Mouse (Mus musculus) hindbrain, embryonic 13.5 days (tissue): ENCODE data around the gene Bid. TPM values are rescaled to one million over a fixed set of nuclear protein-coding genes. Genes with fewer than 3 reads are reported as not detected.

Experiments used
- ATAC-seq: fragments of 200-750 bp; cut with Nextera tagmentation; 2 replicates; pipeline ENCODE4 v1.8.0; 2017; ENCODE audit warnings: moderate TSS enrichment; ENCODE audit not compliant: low FRiP score
- H3K27ac ChIP-seq: fragments of 300-500 bp; sonication (generic); 2 replicates; pipeline ENCODE4 v1.5.1; 2015; ENCODE audit warnings: inconsistent platforms, mild to moderate bottlenecking, moderate library complexity
- H3K27me3 ChIP-seq: fragments of 300-500 bp; sonication (generic); 2 replicates; pipeline ENCODE4 v1.6.1; 2015; ENCODE audit warnings: mild to moderate bottlenecking, inconsistent platforms
- H3K36me3 ChIP-seq: fragments of 300-500 bp; sonication (generic); 2 replicates; pipeline ENCODE4 v1.6.1; 2015; ENCODE audit warnings: mild to moderate bottlenecking, inconsistent platforms
- H3K4me1 ChIP-seq: fragments of 300-500 bp; sonication (generic); replicated peaks from 2 replicates; pipeline ENCODE4 v1.6.1; 2015; ENCODE audit warnings: inconsistent platforms
- H3K4me2 ChIP-seq: fragments of 300-500 bp; sonication (generic); 2 replicates; pipeline ENCODE4 v1.6.1; 2015; ENCODE audit warnings: inconsistent platforms, mild to moderate bottlenecking, moderate library complexity
- H3K4me3 ChIP-seq: fragments of 300-500 bp; sonication (generic); 2 replicates; pipeline ENCODE4 v1.5.1; 2015; ENCODE audit warnings: mild to moderate bottlenecking, inconsistent platforms
- H3K9ac ChIP-seq: fragments of 300-500 bp; sonication (generic); 2 replicates; pipeline ENCODE4 v1.6.1; 2015; ENCODE audit warnings: mild to moderate bottlenecking, inconsistent platforms
- H3K9me3 ChIP-seq: fragments of 300-500 bp; sonication (generic); 2 replicates; pipeline ENCODE4 v1.6.1; 2016; ENCODE audit warnings: inconsistent platforms
- WGBS: fragments of 180-500 bp; shearing (Covaris S2); methylation state at CpG from one replicate; pipeline ENCODE4 v1.1.7; 2015; 5-methylcytosine and 5-hydroxymethylcytosine counted together
- polyA plus RNA-seq: library from polyadenylated mRNA; unstranded; fragments of >200 nt; fragmentation: Nextera tagmentation; extraction: Ambion mirVana; gene quantifications from 2 replicates; pipeline ENCODE4 v1.2.1, GENCODE M21; 2015

Gene Bid
- polyA plus RNA-seq, 1 experiment from 2014 or later: 30.5 TPM

GRCm38 (mm10) chr6:120943551-120943950, 26.9 kb upstream of the Bid start:
- Histone ChIP-seq H3K36me3 (peaks cover 55% of the 10 kb centered on the region), H3K4me2 (no peak overlapping the region), H3K9me3 (no peaks in the 10 kb centered on the region), H3K4me1 (no peaks in the 10 kb centered on the region), H3K4me3 (no peak overlapping the region), H3K27ac (no peak overlapping the region), H3K9ac (no peak overlapping the region), H3K27me3 (no peaks in the 10 kb centered on the region)
- ATAC-seq: no peak
- 87% methylated on average over 10 of the region's 10 CpGs for WGBS

- no peak overlapping the region for H3K27ac ChIP-seq
- H3K9ac ChIP-seq: no peak overlapping the region
- H3K4me3 ChIP-seq: no peak overlapping the region
- H3K36me3 ChIP-seq: peaks cover 50% of the 10 kb centered on the region
- no peaks in the 10 kb centered on the region for H3K27me3 ChIP-seq
- H3K4me2 ChIP-seq: no peak overlapping the region
- no peaks in the 10 kb centered on the region for H3K9me3 ChIP-seq
- whole genome bisulfite sequencing: 74% methylated on average over 2 of the region's 2 CpGs
- no peaks in the 10 kb centered on the region for H3K4me1 ChIP-seq
- no peak for ATAC-seq
Observed at GRCm38 (mm10) chr6:120943079-120943478, 26.4 kb upstream of the Bid start.

GRCm38 (mm10) chr6:120941575-120941974, 24.9 kb upstream of the Bid start:
- Histone ChIP-seq H3K9me3 (no peaks in the 10 kb centered on the region), H3K4me1 (no peaks in the 10 kb centered on the region), H3K4me3 (no peak overlapping the region), H3K36me3 (peaks cover 39% of the 10 kb centered on the region), H3K27ac (no peak overlapping the region), H3K27me3 (no peaks in the 10 kb centered on the region), H3K4me2 (no peak overlapping the region), H3K9ac (no peak overlapping the region)
- ATAC-seq: no peak
- 95% methylated on average over 13 of the region's 13 CpGs for WGBS

DNA sequence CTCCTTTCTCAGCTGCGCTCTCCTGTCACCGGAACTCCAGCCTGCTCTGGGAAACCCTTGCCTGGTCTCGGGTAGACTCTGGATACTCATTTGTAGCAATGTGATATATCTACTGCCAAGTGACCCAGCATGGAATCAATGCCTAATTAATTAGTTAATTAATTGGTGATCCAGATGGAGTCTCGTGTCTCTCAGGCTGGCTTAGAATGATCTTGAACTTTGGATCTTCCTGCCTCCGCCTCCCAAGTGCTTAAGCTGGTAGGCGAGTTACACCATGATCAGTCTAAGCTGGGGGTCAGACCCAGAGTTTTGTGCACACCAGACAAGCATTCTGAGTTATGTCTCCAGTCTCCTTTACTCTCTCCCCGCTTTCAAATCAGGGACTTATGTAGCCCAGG, 24.4 kb upstream of the Bid start:
- Histone ChIP-seq H3K4me1 (no peaks in the 10 kb centered on the region), H3K36me3 (peaks cover 35% of the 10 kb centered on the region), H3K27ac (no peak overlapping the region), H3K4me3 (no peak overlapping the region), H3K27me3 (no peaks in the 10 kb centered on the region), H3K9ac (0 out of 2 replicates have a peak overlapping the region, but pooled peaks have one; percentile 8), H3K4me2 (no peak overlapping the region), H3K9me3 (no peaks in the 10 kb centered on the region)
- 82% methylated on average over 7 of the region's 7 CpGs for WGBS
- ATAC-seq: no peak

DNA sequence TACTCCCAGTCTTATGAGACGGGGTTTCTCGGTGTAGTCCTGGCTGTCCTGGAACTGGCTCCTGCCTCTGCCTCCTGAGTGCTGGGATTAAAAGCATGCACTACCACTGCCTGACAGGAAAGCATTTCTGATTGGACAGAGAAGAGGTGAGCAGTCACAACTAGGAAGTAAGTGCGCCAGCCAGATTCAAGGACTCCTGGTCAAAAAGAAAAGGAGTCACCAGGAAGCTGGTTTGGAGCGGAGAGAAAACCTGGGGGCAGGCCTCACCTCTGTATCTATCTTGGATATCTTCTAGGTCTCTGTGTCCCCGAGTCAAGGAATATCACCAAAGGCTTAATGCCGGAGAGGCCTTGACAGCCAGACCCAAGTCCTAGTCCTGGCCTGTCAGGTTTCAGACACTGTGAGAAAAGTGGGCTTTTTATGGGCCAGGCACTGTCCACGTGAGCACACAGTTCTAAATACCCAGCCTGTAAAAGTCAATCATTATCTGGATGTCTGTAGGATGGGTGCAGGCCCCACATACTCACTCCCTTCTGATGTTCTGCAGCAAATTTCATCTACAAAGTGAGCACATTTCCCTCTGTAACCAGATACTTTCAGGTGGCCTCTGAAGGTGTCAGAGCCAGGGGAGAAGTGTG, 23.9 kb upstream of the Bid start:
- no peaks in the 10 kb centered on the region for H3K9me3 ChIP-seq
- peaks cover 35% of the 10 kb centered on the region for H3K36me3 ChIP-seq
- 89% methylated on average over 7 of the region's 7 CpGs for WGBS
- H3K4me3 ChIP-seq: no peak overlapping the region
- no peaks in the 10 kb centered on the region for H3K4me1 ChIP-seq
- H3K9ac ChIP-seq: peak overlapping the region; percentile 8; the same call in 1 of the 2 replicates
- no peak for ATAC-seq
- no peaks in the 10 kb centered on the region for H3K27me3 ChIP-seq
- H3K27ac ChIP-seq: no peak overlapping the region
- H3K4me2 ChIP-seq: no peak overlapping the region

DNA sequence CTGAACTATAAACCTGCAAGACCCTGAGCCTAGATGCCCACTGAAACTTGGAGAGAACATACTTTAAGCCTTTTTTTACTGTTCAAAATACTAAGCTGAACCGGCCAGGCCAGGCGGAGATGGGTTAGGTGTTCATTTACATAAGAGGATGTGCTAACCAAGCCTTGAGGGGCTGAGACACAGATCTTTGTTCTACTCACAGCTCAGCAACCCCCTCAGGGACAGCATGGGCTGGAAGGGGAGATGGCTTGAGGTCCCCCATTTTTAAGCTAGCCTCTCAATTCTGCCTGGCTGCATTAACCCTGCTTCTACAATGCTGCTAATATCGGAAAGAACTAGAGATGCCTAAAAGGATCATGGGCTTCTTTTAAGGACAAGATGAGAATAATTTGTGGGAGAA, 23.1 kb upstream of the Bid start:
- ATAC-seq: no peak
- Histone ChIP-seq H3K4me2 (no peak overlapping the region), H3K27me3 (no peaks in the 10 kb centered on the region), H3K36me3 (peaks cover 39% of the 10 kb centered on the region), H3K9me3 (no peaks in the 10 kb centered on the region), H3K9ac (no peak overlapping the region), H3K4me3 (no peak overlapping the region), H3K4me1 (no peaks in the 10 kb centered on the region), H3K27ac (no peak overlapping the region)
- WGBS: 83% methylated on average over 3 of the region's 3 CpGs

GRCm38 (mm10) chr6:120938763-120939450, 22.3 kb upstream of the Bid start:
- Histone ChIP-seq H3K36me3 (peaks cover 43% of the 10 kb centered on the region), H3K27me3 (no peaks in the 10 kb centered on the region), H3K4me3 (no peak overlapping the region), H3K27ac (no peak overlapping the region), H3K9ac (no peak overlapping the region), H3K4me2 (no peak overlapping the region), H3K9me3 (no peaks in the 10 kb centered on the region), H3K4me1 (no peaks in the 10 kb centered on the region)
- 93% methylated on average over 12 of the region's 12 CpGs for WGBS
- ATAC-seq: no peak

GRCm38 (mm10) chr6:120937999-120938608, 21.5 kb upstream of the Bid start:
- no peak for ATAC-seq
- 87% methylated on average over 11 of the region's 11 CpGs for WGBS
- H3K27me3 ChIP-seq: no peaks in the 10 kb centered on the region
- peaks cover 43% of the 10 kb centered on the region for H3K36me3 ChIP-seq
- no peak overlapping the region for H3K4me2 ChIP-seq
- no peak overlapping the region for H3K27ac ChIP-seq
- no peak overlapping the region for H3K4me3 ChIP-seq
- no peak overlapping the region for H3K9ac ChIP-seq
- H3K9me3 ChIP-seq: no peaks in the 10 kb centered on the region
- H3K4me1 ChIP-seq: no peaks in the 10 kb centered on the region

DNA sequence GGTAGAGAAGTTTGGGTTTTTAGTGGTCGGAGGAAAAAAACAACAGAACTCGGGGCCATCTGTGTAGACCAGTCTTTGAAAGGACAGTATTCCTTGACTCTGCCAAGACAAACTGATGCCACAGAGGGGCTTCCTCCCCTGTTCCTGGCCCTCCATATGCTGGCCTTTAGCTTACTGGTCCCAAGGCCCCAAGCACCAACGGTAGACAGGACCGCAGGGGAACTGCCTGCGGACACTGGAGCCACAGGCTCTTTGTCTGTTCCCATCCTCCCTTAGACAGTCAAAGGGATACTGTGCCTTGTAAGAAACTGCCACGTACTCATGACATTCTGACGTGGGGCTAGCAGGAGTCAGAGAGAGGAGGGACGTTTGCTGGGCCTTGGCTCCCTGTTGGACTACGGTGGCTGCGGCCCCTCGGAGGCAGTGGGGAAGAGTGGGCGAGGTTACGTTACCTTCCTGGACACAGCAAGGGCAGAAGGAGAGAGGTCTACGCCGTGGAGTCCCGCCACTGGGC, 20.5 kb upstream of the Bid start:
- WGBS: 83% methylated on average over 16 of the region's 16 CpGs
- no peak for ATAC-seq
- H3K36me3 ChIP-seq: peaks cover 53% of the 10 kb centered on the region
- H3K4me2 ChIP-seq: no peak overlapping the region
- no peaks in the 10 kb centered on the region for H3K4me1 ChIP-seq
- H3K4me3 ChIP-seq: no peak overlapping the region
- H3K27me3 ChIP-seq: no peaks in the 10 kb centered on the region
- H3K27ac ChIP-seq: no peak overlapping the region
- no peak overlapping the region for H3K9ac ChIP-seq
- no peaks in the 10 kb centered on the region for H3K9me3 ChIP-seq

GRCm38 (mm10) chr6:120934176-120934575, 17.5 kb upstream of the Bid start:
- peaks cover 60% of the 10 kb centered on the region for H3K36me3 ChIP-seq
- H3K4me3 ChIP-seq: no peak overlapping the region
- no peaks in the 10 kb centered on the region for H3K27me3 ChIP-seq
- H3K4me2 ChIP-seq: no peak overlapping the region
- WGBS: 87% methylated on average over 4 of the region's 4 CpGs
- no peak overlapping the region for H3K27ac ChIP-seq
- no peak for ATAC-seq
- H3K9me3 ChIP-seq: no peaks in the 10 kb centered on the region
- no peaks in the 10 kb centered on the region for H3K4me1 ChIP-seq
- no peak overlapping the region for H3K9ac ChIP-seq

- no peaks in the 10 kb centered on the region for H3K9me3 ChIP-seq
Observed at GRCm38 (mm10) chr6:120933670-120934069, 17.0 kb upstream of the Bid start.

DNA sequence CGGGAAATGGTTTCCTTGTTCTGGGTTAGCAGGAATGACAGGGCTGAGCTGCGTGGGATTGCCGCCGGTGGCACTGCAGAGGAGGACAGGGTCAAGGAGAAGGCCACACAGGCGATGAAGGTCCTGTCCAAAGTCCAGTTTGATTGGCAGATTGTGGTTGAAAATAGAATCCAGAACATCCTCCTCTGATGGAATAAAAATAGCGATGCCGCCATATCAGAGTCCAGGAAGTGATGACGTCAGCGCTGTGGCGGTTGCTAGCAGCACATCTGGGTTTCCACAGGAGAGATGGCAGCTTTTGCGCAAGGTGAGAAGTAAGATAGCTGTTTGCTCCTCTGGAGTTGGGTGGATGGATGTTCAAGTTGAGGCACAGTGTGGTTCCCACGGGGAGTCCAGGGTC, 15.9 kb upstream of the Bid start:
- Histone ChIP-seq H3K4me3 (no peak overlapping the region), H3K27ac (no peak overlapping the region), H3K4me2 (no peak overlapping the region), H3K4me1 (no peaks in the 10 kb centered on the region), H3K9ac (no peak overlapping the region), H3K27me3 (no peaks in the 10 kb centered on the region), H3K9me3 (no peaks in the 10 kb centered on the region), H3K36me3 (peaks cover 64% of the 10 kb centered on the region)
- WGBS: 91% methylated on average over 12 of the region's 12 CpGs
- no peak for ATAC-seq

More at GRCm38 (mm10) chr6:120933670-120934069, 17.0 kb upstream of the Bid start:
- no peaks in the 10 kb centered on the region for H3K27me3 ChIP-seq
- H3K27ac ChIP-seq: no peak overlapping the region
- H3K9ac ChIP-seq: no peak overlapping the region
- no peaks in the 10 kb centered on the region for H3K4me1 ChIP-seq
- H3K4me3 ChIP-seq: no peak overlapping the region
- peaks cover 61% of the 10 kb centered on the region for H3K36me3 ChIP-seq
- 91% methylated on average over 7 of the region's 7 CpGs for WGBS
- ATAC-seq: no peak
- H3K4me2 ChIP-seq: no peak overlapping the region
